Comparison of ENCODE assay signal across 19 mouse cellular contexts in the genomic region with DNA sequence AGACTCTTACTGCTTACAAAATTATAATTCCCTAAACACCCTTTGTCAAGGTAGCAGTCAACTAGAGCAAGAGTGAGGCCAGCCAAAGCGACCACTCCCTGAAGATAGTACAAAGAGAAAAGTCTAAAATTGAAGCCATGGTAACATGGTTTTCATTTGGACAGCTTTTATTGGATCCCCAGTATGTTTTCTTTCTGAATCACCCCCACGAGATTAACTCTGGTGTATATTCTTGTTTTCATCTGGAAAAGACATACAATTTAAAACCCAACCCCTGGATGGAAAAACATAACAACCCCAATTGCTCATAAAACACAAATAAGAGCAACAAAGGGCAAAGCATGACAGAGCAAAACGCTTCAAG.
"Had no signal": no experiment of that assay in that cellular context is flagged by ENCODE, and none has a peak within 500 bp of the region (broad histone marks: within the 10 kb centered on the region; RNA-seq: fewer than 3 reads in every experiment).

No protein-coding gene starts in this region.

- H3K36me3 ChIP-seq: limb, embryonic 15.5 days; midbrain, embryonic 12.5 days; midbrain, embryonic 15.5 days; neural tube, embryonic 12.5 days; stomach, embryonic 15.5 days had no signal

- H3K9ac ChIP-seq: limb, embryonic 15.5 days; liver, embryonic 14.5 days; liver, postnatal 0 days; lung, embryonic 14.5 days; midbrain, embryonic 12.5 days; midbrain, embryonic 15.5 days; neural tube, embryonic 12.5 days; stomach, embryonic 15.5 days had no signal

- H3K4me1 ChIP-seq: limb, embryonic 15.5 days; midbrain, embryonic 12.5 days; midbrain, embryonic 15.5 days; neural tube, embryonic 12.5 days; stomach, embryonic 15.5 days had no signal

- H3K4me3 ChIP-seq: layer of hippocampus, adult 2 months; limb, embryonic 15.5 days; midbrain, embryonic 12.5 days; midbrain, embryonic 15.5 days; neural tube, embryonic 12.5 days; stomach, embryonic 15.5 days had no signal

- ATAC-seq: intestine, embryonic 16.5 days; liver, postnatal 0 days; lung, postnatal 0 days; midbrain, embryonic 15.5 days had no signal

- DNase-seq: kidney, adult 8-10 months; kidney, postnatal 25 days; left cerebral cortex, postnatal 4 days; liver, postnatal 0 days; lung, embryonic 14.5 days; right cerebral cortex, postnatal 25 days; spleen, adult 18-20 months; thymus, postnatal 36 days had no signal

- H3K27me3 ChIP-seq: limb, embryonic 15.5 days; midbrain, embryonic 12.5 days; midbrain, embryonic 15.5 days; neural tube, embryonic 12.5 days; stomach, embryonic 15.5 days had no signal

- H3K9me3 ChIP-seq: limb, embryonic 15.5 days; midbrain, embryonic 12.5 days; midbrain, embryonic 15.5 days; neural tube, embryonic 12.5 days; stomach, embryonic 15.5 days had no signal

- H3K4me2 ChIP-seq: limb, embryonic 15.5 days; liver, embryonic 11.5 days; lung, embryonic 14.5 days; midbrain, embryonic 12.5 days; midbrain, embryonic 15.5 days; neural tube, embryonic 12.5 days; stomach, embryonic 15.5 days had no signal

- H3K27ac ChIP-seq: layer of hippocampus, adult 2 months; limb, embryonic 15.5 days; liver, embryonic 14.5 days; macrophage; midbrain, embryonic 12.5 days; midbrain, embryonic 15.5 days; neural tube, embryonic 12.5 days; stomach, embryonic 15.5 days had no signal
